Mouse (Mus musculus) intestine, embryonic 14.5 days (tissue): ENCODE measurements around the gene Slc2a3. TPM values are rescaled to one million over a fixed set of nuclear protein-coding genes. Genes with fewer than 3 reads are reported as not detected.

Experiments used
- ATAC-seq: fragments of 200-750 bp; cut with Nextera tagmentation; replicated peaks from 2 replicates; pipeline ENCODE4 v1.8.0; 2017; ENCODE audit warnings: low read depth, moderate number of reproducible peaks, moderate TSS enrichment, moderate library complexity; ENCODE audit not compliant: low FRiP score, low TSS enrichment
- DNase-seq: peaks from one replicate; pipeline ENCODE4 v3.0.0-alpha.2; 2018; ENCODE audit warnings: low spot score
- H3K27ac ChIP-seq: fragments of 300-500 bp; sonication (generic); 2 replicates; pipeline ENCODE4 v1.5.1; 2014; ENCODE audit warnings: low read depth, mild to moderate bottlenecking, control low read depth
- H3K27me3 ChIP-seq: fragments of 300-500 bp; sonication (generic); replicated peaks from 2 replicates; pipeline ENCODE4 v1.6.1; 2014; ENCODE audit warnings: low read length, control low read depth; ENCODE audit not compliant: control insufficient read depth, insufficient read depth
- H3K36me3 ChIP-seq: fragments of 300-500 bp; sonication (generic); 2 replicates; pipeline ENCODE4 v1.6.1; 2014; ENCODE audit warnings: low read length, control low read depth; ENCODE audit not compliant: control insufficient read depth, insufficient read depth
- H3K4me1 ChIP-seq: fragments of 300-500 bp; sonication (generic); replicated peaks from 2 replicates; pipeline ENCODE4 v1.6.1; 2014; ENCODE audit warnings: low read length, control low read depth, mixed read lengths; ENCODE audit not compliant: control insufficient read depth, insufficient read depth
- H3K4me2 ChIP-seq: fragments of 300-500 bp; sonication (generic); 2 replicates; pipeline ENCODE4 v1.6.1; 2014; ENCODE audit warnings: low read length
- H3K4me3 ChIP-seq: fragments of 300-500 bp; sonication (generic); 2 replicates; pipeline ENCODE4 v1.5.1; 2014; ENCODE audit warnings: low read depth, low read length, control low read depth, mixed read lengths
- H3K9ac ChIP-seq: fragments of 300-500 bp; sonication (generic); 2 replicates; pipeline ENCODE4 v1.6.1; 2014; ENCODE audit warnings: mild to moderate bottlenecking, low read length
- H3K9me3 ChIP-seq: fragments of 300-500 bp; sonication (generic); 2 replicates; pipeline ENCODE4 v1.6.1; 2016; ENCODE audit warnings: low read length, control low read depth; ENCODE audit not compliant: control insufficient read depth
- WGBS: fragments of 180-500 bp; shearing (Covaris S2); extraction: QIAGEN DNeasy Blood & Tissue Kit; methylation state at CpG from one replicate; pipeline ENCODE4 v1.1.7; 2014; 5-methylcytosine and 5-hydroxymethylcytosine counted together
- polyA plus RNA-seq: library from polyadenylated mRNA; unstranded; fragments of >200 nt; fragmentation: Nextera tagmentation; extraction: Ambion mirVana; gene quantifications from 2 replicates; pipeline ENCODE4 v1.2.1, GENCODE M21; 2014

Gene Slc2a3
- 17.6 and 21.5 TPM in 2 replicates for polyA plus RNA-seq

DNA sequence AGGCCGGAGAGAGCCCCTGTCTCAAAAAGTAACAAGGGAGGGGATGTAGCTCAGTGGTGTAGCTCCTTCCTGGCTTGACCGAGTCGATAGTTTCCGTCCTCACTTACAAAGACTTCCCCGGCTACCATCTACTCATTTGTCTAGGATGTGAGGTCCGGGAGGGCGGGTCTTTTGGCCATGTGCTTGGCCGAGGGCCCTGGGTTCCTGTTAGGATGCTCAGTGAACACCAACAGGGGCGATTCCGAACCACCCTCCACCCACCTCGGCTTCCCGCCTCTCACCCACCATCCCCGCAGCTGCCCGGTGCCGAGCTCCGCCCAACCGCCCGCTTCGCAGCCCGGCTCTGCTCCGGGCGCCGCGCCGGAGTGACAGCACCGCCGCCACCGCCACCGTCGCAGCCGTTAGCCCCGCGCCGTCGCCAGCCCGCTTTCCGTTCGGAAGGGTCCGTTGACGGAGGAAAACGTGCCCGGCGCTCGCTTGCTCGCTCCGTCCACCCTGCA, at the start of gene Slc2a3:
Gene Slc2a3 (minus strand): TSS at position 340 of the 500 bp plus-strand sequence.
- WGBS: 1% methylated on average over 46 of the region's 46 CpGs
- peak; percentile 77 for DNase-seq
- H3K9me3 ChIP-seq: no peaks in the 10 kb centered on the region

DNA sequence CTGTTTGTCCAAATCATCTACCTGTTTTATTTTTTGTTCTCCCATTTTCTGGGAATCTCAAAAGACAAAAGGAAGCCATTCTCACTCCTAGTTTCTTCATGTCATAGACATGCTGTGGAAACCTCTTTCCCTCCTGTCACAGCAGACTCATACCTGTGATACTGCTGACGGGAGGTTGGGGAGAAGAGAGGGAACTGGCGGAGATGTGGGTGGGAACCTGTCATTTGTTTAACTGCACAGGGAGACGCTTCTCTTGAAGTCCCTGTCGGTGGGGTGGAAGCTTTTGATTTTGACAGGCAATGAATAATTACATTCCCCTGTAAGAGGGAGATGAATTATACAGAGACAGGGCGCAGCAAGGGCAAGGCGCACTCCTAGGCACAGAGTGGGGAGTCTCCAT, 42.3 kb upstream of the Slc2a3 start:
- no peaks in the 10 kb centered on the region for H3K27me3 ChIP-seq
- H3K4me3 ChIP-seq: no peak overlapping the region
- no peaks in the 10 kb centered on the region for H3K9me3 ChIP-seq
- no peak overlapping the region for H3K9ac ChIP-seq
- H3K27ac ChIP-seq: no peak overlapping the region
- WGBS: 67% methylated on average over 6 of the region's 6 CpGs
- peaks cover 52% of the 10 kb centered on the region for H3K36me3 ChIP-seq
- no peaks in the 10 kb centered on the region for H3K4me1 ChIP-seq
- H3K4me2 ChIP-seq: no peak overlapping the region
- ATAC-seq: no peak
- DNase-seq: no peak

More for the DNA sequence above, at the start of gene Slc2a3:
- Histone ChIP-seq H3K9ac (peak within 1 kb of the TSS; percentile 65), H3K27me3 (no peaks in the 10 kb centered on the region), H3K4me1 (no peaks in the 10 kb centered on the region; the same call in 1 of the 2 replicates), H3K27ac (no peak within 1 kb of the TSS; the same call in 1 of the 2 replicates), H3K4me3 (peak within 1 kb of the TSS; percentile 52), H3K36me3 (no peaks in the 10 kb centered on the region), H3K4me2 (peak within 1 kb of the TSS; percentile 100)
- ATAC-seq: peak; percentile 40; the same call in 1 of the 2 replicates

DNA sequence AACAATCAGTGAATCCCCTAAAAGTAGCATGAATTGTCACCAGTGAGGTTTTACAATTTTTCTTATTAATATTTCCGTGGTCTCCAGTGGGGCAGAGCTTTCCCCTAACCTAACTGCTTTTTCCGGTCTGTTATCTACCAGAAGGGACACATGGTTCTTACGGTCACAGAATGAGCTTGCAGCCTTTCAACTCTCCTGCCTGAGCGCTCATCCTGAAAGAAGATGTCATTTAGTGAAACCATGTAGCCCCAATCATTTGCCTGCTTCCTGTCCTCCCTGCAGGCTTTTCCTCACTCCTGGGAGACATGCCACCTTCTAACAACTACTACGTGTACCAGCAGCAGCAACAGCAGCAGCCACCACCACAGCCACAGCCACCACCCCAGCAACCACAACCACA, 36.1 kb upstream of the Slc2a3 start:
- H3K36me3 ChIP-seq: peaks cover 90% of the 10 kb centered on the region
- no peaks in the 10 kb centered on the region for H3K27me3 ChIP-seq
- DNase-seq (no peak), ATAC-seq (no peak)
- H3K9ac ChIP-seq: no peak overlapping the region
- H3K4me3 ChIP-seq: no peak overlapping the region
- H3K4me2 ChIP-seq: no peak overlapping the region
- no peaks in the 10 kb centered on the region for H3K4me1 ChIP-seq
- H3K9me3 ChIP-seq: peaks cover 7% of the 10 kb centered on the region; the same call in 1 of the 2 replicates
- no peak overlapping the region for H3K27ac ChIP-seq
- 88% methylated on average over 5 of the region's 5 CpGs for WGBS

DNA sequence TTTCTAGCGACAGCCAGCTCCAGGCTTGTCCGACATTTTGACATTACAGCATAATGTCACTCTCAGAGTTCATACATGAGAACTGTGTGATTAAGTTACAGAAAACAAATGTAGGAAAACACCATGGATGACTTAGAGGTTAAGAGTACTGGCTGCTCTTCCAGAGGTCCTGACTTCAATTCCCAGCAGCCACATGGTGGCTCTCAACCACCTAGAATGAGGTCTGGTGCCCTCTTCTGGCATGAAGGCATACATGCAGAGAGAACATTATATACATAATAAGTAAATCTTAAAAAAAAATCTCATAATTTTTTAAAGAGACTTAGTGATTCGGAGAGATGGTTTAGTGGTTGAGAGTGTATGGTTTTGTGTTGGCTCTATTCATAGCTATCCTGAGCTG, 35.5 kb upstream of the Slc2a3 start:
- H3K36me3 ChIP-seq: peaks cover 93% of the 10 kb centered on the region

GRCm38 (mm10) chr6:122834365-122834764, 32.9 kb upstream of the Slc2a3 start:
- DNase-seq (peak; percentile 55), ATAC-seq (no peak)

More for the DNA sequence above, 35.5 kb upstream of the Slc2a3 start:
- WGBS: 96% methylated on average over 3 of the region's 3 CpGs
- H3K4me3 ChIP-seq: no peak overlapping the region
- no peak overlapping the region for H3K4me2 ChIP-seq
- H3K9me3 ChIP-seq: peaks cover 7% of the 10 kb centered on the region; the same call in 1 of the 2 replicates
- ATAC-seq (no peak), DNase-seq (no peak)
- no peaks in the 10 kb centered on the region for H3K27me3 ChIP-seq
- no peaks in the 10 kb centered on the region for H3K4me1 ChIP-seq
- H3K27ac ChIP-seq: no peak overlapping the region
- H3K9ac ChIP-seq: no peak overlapping the region

GRCm38 (mm10) chr6:122832880-122833279, 31.4 kb upstream of the Slc2a3 start:
- Histone ChIP-seq H3K4me3 (no peak overlapping the region), H3K27me3 (no peaks in the 10 kb centered on the region), H3K4me2 (no peak overlapping the region), H3K9me3 (peaks cover 7% of the 10 kb centered on the region; the same call in 1 of the 2 replicates), H3K4me1 (no peaks in the 10 kb centered on the region), H3K36me3 (peaks cover 83% of the 10 kb centered on the region), H3K27ac (no peak overlapping the region), H3K9ac (no peak overlapping the region)
- DNase-seq (no peak), ATAC-seq (no peak)
- 80% methylated on average over 7 of the region's 7 CpGs for WGBS

More at GRCm38 (mm10) chr6:122834365-122834764, 32.9 kb upstream of the Slc2a3 start:
- H3K9me3 ChIP-seq: peaks cover 7% of the 10 kb centered on the region; the same call in 1 of the 2 replicates
- H3K4me2 ChIP-seq: no peak overlapping the region
- no peaks in the 10 kb centered on the region for H3K27me3 ChIP-seq
- H3K36me3 ChIP-seq: peaks cover 85% of the 10 kb centered on the region
- H3K27ac ChIP-seq: no peak overlapping the region
- WGBS: 78% methylated on average over 4 of the region's 4 CpGs
- H3K4me3 ChIP-seq: no peak overlapping the region
- no peak overlapping the region for H3K9ac ChIP-seq
- H3K4me1 ChIP-seq: no peaks in the 10 kb centered on the region

GRCm38 (mm10) chr6:122828086-122828485, 26.6 kb upstream of the Slc2a3 start:
- DNase-seq (no peak), ATAC-seq (no peak)
- Histone ChIP-seq H3K36me3 (peaks cover 40% of the 10 kb centered on the region), H3K9ac (no peak overlapping the region), H3K27me3 (no peaks in the 10 kb centered on the region), H3K27ac (no peak overlapping the region), H3K4me3 (no peak overlapping the region), H3K9me3 (no peaks in the 10 kb centered on the region), H3K4me2 (no peak overlapping the region), H3K4me1 (peaks cover 13% of the 10 kb centered on the region)
- WGBS: 50% methylated on average over 13 of the region's 13 CpGs

- H3K4me3 ChIP-seq: peak overlapping the region; percentile 40
- 3% methylated on average over 28 of the region's 29 CpGs for WGBS
Measured at GRCm38 (mm10) chr6:122825923-122826742, 24.7 kb upstream of the Slc2a3 start.

More at GRCm38 (mm10) chr6:122825923-122826742, 24.7 kb upstream of the Slc2a3 start:
- H3K9me3 ChIP-seq: no peaks in the 10 kb centered on the region
- peaks cover 27% of the 10 kb centered on the region for H3K36me3 ChIP-seq
- peak; percentile 86 for ATAC-seq
- peak; percentile 81 for DNase-seq
- no peaks in the 10 kb centered on the region for H3K27me3 ChIP-seq
- peak overlapping the region; percentile 38 for H3K9ac ChIP-seq
- peaks cover 19% of the 10 kb centered on the region for H3K4me1 ChIP-seq
- peak overlapping the region; percentile 60 for H3K4me2 ChIP-seq
- peak overlapping the region; percentile 58; the same call in 1 of the 2 replicates for H3K27ac ChIP-seq
